23 mouse cellular contexts compared by ENCODE assay signal in the genomic region with DNA sequence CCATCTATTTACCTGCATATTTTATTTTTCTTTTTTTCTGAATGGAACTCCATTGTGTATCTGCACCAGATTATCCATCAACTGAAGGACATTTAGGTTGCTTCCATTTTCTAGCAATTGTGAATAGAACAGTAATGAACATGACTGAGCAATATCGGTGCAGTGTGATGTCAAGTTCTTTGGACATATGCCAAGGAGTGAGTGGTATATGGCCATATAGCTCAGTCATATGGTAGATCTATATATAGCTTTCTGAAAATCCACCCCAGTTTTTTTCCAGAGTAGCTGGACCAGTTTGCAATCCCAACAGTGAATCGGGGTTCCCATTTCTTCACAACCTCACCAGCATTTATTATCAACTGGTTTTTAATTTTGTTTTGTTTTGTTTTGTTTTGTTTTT.
"Had no signal": no experiment of that assay in that cellular context is flagged by ENCODE, and none has a peak within 500 bp of the region (broad histone marks: within the 10 kb centered on the region; RNA-seq: fewer than 3 reads in every experiment).

No protein-coding gene starts in this region.

- DNase-seq: kidney, adult 11 months; kidney, adult 8-10 months; kidney, postnatal 10 days; kidney, postnatal 4 days; liver; liver, embryonic 13.5 days; lung, adult 2 months; lung, postnatal 36 days; right cerebral cortex, adult 18-20 months; right cerebral cortex, postnatal 14 days; right cerebral cortex, postnatal 4 days; thymus, adult 18-20 months; thymus, postnatal 14 days; thymus, postnatal 4 days had no signal

- H3K4me3 ChIP-seq: kidney, embryonic 15.5 days; limb, embryonic 10.5 days; limb, embryonic 13.5 days; liver, embryonic 13.5 days; megakaryocyte, embryonic 14.5 days; midbrain, embryonic 10.5 days; midbrain, embryonic 13.5 days; myocyte had no signal

- ATAC-seq: lung, postnatal 0 days; midbrain, embryonic 13.5 days; midbrain, embryonic 16.5 days had no signal

- H3K27me3 ChIP-seq: kidney, embryonic 15.5 days; limb, embryonic 13.5 days; liver, embryonic 13.5 days; megakaryocyte, embryonic 14.5 days; midbrain, embryonic 13.5 days had no signal

- H3K4me2 ChIP-seq: kidney, embryonic 15.5 days; limb, embryonic 13.5 days; liver, embryonic 13.5 days; midbrain, embryonic 13.5 days had no signal

- H3K9me3 ChIP-seq: kidney, embryonic 15.5 days; limb, embryonic 10.5 days; limb, embryonic 13.5 days; liver, embryonic 13.5 days; megakaryocyte, embryonic 14.5 days; midbrain, embryonic 10.5 days; midbrain, embryonic 13.5 days had no signal

- H3K36me3 ChIP-seq: kidney, embryonic 15.5 days; limb, embryonic 10.5 days; limb, embryonic 13.5 days; liver, embryonic 13.5 days; midbrain, embryonic 10.5 days; midbrain, embryonic 13.5 days had no signal

- H3K9ac ChIP-seq: kidney, embryonic 15.5 days; limb, embryonic 13.5 days; liver, embryonic 13.5 days; midbrain, embryonic 13.5 days had no signal

- H3K4me1 ChIP-seq: kidney, embryonic 15.5 days; limb, embryonic 10.5 days; limb, embryonic 13.5 days; liver, embryonic 13.5 days; midbrain, embryonic 10.5 days; midbrain, embryonic 13.5 days had no signal

- H3K27ac ChIP-seq: kidney, embryonic 15.5 days; limb, embryonic 10.5 days; limb, embryonic 13.5 days; liver, embryonic 13.5 days; midbrain, embryonic 10.5 days; midbrain, embryonic 13.5 days had no signal
